Mouse (Mus musculus): ENCODE measurements around the gene Plxnc1. TPM values are rescaled to one million over a fixed set of nuclear protein-coding genes. Genes with fewer than 3 reads are reported as not detected.

Plxnc1 gene
- total and polyA plus RNA-seq, 2 experiments from 2014 or later: 12.9 to 78.5 TPM

- H3K4me2 ChIP-seq (ENCODE audit: low read depth, low read length, poor library complexity, severe bottlenecking): no peak overlapping the region
- no peaks in the 10 kb centered on the region for H3K9me3 ChIP-seq (ENCODE audit: low read length)
- no peak overlapping the region for H3K4me3 ChIP-seq (ENCODE audit: low read depth, low read length)
- ATAC-seq (ENCODE audit: low FRiP score) (no peak), DNase-seq (ENCODE audit: low spot score) (no peak)
- TF ChIP-seq CTCF (IDR thresholded peaks at IDR 0.05): no peak
- no peaks in the 10 kb centered on the region for H3K4me1 ChIP-seq (ENCODE audit: insufficient read depth, low read length)
- whole genome bisulfite sequencing: 95% methylated on average over 6 of the region's 6 CpGs
- peaks cover 22% of the 10 kb centered on the region for H3K36me3 ChIP-seq (ENCODE audit: insufficient read depth, low read length)
- H3K9ac ChIP-seq (replicated peaks; ENCODE audit: low read length, poor library complexity, severe bottlenecking): no peak overlapping the region
- H3K27ac ChIP-seq (ENCODE audit: low read depth, low read length): no peak overlapping the region
- no peaks in the 10 kb centered on the region for H3K27me3 ChIP-seq (ENCODE audit: insufficient read depth, low read length)
Measured at GRCm38 (mm10) chr10:94848344-94848743, 96.3 kb downstream of the Plxnc1 start.

- no peak for ATAC-seq (ENCODE audit: low FRiP score)
- TF ChIP-seq CTCF (IDR thresholded peaks at IDR 0.05): no peak
- no peak overlapping the region for H3K9ac ChIP-seq (replicated peaks; ENCODE audit: low read length, poor library complexity, severe bottlenecking)
- no peak overlapping the region for H3K4me2 ChIP-seq (ENCODE audit: low read depth, low read length, poor library complexity, severe bottlenecking)
- no peaks in the 10 kb centered on the region for H3K9me3 ChIP-seq (ENCODE audit: low read length)
- H3K27ac ChIP-seq (ENCODE audit: low read depth, low read length): no peak overlapping the region
- 90% methylated on average over 8 of the region's 8 CpGs for WGBS
- no peaks in the 10 kb centered on the region for H3K4me1 ChIP-seq (ENCODE audit: insufficient read depth, low read length)
- no peaks in the 10 kb centered on the region for H3K27me3 ChIP-seq (ENCODE audit: insufficient read depth, low read length)
- no peak for DNase-seq (ENCODE audit: low spot score)
- H3K4me3 ChIP-seq (ENCODE audit: low read depth, low read length): no peak overlapping the region
- H3K36me3 ChIP-seq (ENCODE audit: insufficient read depth, low read length): peaks cover 33% of the 10 kb centered on the region
Measured at GRCm38 (mm10) chr10:94846501-94847105, 98.0 kb downstream of the Plxnc1 start.

- Histone ChIP-seq H3K4me2 (ENCODE audit: low read depth, low read length, poor library complexity, severe bottlenecking) (no peak overlapping the region), H3K27me3 (ENCODE audit: insufficient read depth, low read length) (no peaks in the 10 kb centered on the region), H3K4me3 (ENCODE audit: low read depth, low read length) (no peak overlapping the region), H3K9me3 (ENCODE audit: low read length) (no peaks in the 10 kb centered on the region), H3K9ac (replicated peaks; ENCODE audit: low read length, poor library complexity, severe bottlenecking) (no peak overlapping the region), H3K27ac (ENCODE audit: low read depth, low read length) (no peak overlapping the region), H3K36me3 (ENCODE audit: insufficient read depth, low read length) (peaks cover 41% of the 10 kb centered on the region), H3K4me1 (ENCODE audit: insufficient read depth, low read length) (no peaks in the 10 kb centered on the region)
- no peak for TF ChIP-seq CTCF (IDR thresholded peaks at IDR 0.05)
- ATAC-seq (ENCODE audit: low FRiP score) (no peak), DNase-seq (ENCODE audit: low spot score) (no peak)
- 88% methylated on average over 6 of the region's 6 CpGs for WGBS
Measured at GRCm38 (mm10) chr10:94844692-94845091, 99.9 kb downstream of the Plxnc1 start.

GRCm38 (mm10) chr10:94835874-94836273 lies 108.8 kb downstream of the Plxnc1 start:
- ATAC-seq (ENCODE audit: low FRiP score): no peak
- Histone ChIP-seq H3K9me3 (ENCODE audit: low read length) (no peaks in the 10 kb centered on the region), H3K27ac (ENCODE audit: low read depth, low read length) (no peak overlapping the region), H3K4me3 (ENCODE audit: low read depth, low read length) (no peak overlapping the region), H3K4me1 (ENCODE audit: insufficient read depth, low read length) (no peaks in the 10 kb centered on the region), H3K27me3 (ENCODE audit: insufficient read depth, low read length) (no peaks in the 10 kb centered on the region), H3K36me3 (ENCODE audit: insufficient read depth, low read length) (peaks cover 21% of the 10 kb centered on the region), H3K4me2 (ENCODE audit: low read depth, low read length, poor library complexity, severe bottlenecking) (no peak overlapping the region), H3K9ac (replicated peaks; ENCODE audit: low read length, poor library complexity, severe bottlenecking) (no peak overlapping the region)
- DNase-seq (ENCODE audit: low spot score): no peak
- no peak for TF ChIP-seq CTCF (IDR thresholded peaks at IDR 0.05)
- WGBS: 73% methylated on average over 9 of the region's 9 CpGs

GRCm38 (mm10) chr10:94829407-94829806 lies 115.2 kb downstream of the Plxnc1 start:
- peak overlapping the region; percentile 58 for H3K27ac ChIP-seq (ENCODE audit: low read depth, low read length)
- no peaks in the 10 kb centered on the region for H3K27me3 ChIP-seq (ENCODE audit: insufficient read depth, low read length)
- H3K4me1 ChIP-seq (ENCODE audit: insufficient read depth, low read length): no peaks in the 10 kb centered on the region
- H3K4me3 ChIP-seq (ENCODE audit: low read depth, low read length): no peak overlapping the region
- H3K4me2 ChIP-seq (ENCODE audit: low read depth, low read length, poor library complexity, severe bottlenecking): no peak overlapping the region; the same call in 1 of the 2 replicates
- no peaks in the 10 kb centered on the region for H3K9me3 ChIP-seq (ENCODE audit: low read length)
- peak; percentile 87 for ATAC-seq (ENCODE audit: low FRiP score)
- WGBS: 63% methylated on average over 6 of the region's 6 CpGs
- peaks cover 12% of the 10 kb centered on the region for H3K36me3 ChIP-seq (ENCODE audit: insufficient read depth, low read length)
- TF ChIP-seq CTCF (IDR thresholded peaks at IDR 0.05): no peak
- DNase-seq (ENCODE audit: low spot score): peak; percentile 93
- no peak overlapping the region for H3K9ac ChIP-seq (replicated peaks; ENCODE audit: low read length, poor library complexity, severe bottlenecking)

- no peaks in the 10 kb centered on the region for H3K4me1 ChIP-seq (ENCODE audit: insufficient read depth, low read length)
- peaks cover 12% of the 10 kb centered on the region for H3K36me3 ChIP-seq (ENCODE audit: insufficient read depth, low read length)
- H3K9ac ChIP-seq (replicated peaks; ENCODE audit: low read length, poor library complexity, severe bottlenecking): no peak overlapping the region
- H3K27me3 ChIP-seq (ENCODE audit: insufficient read depth, low read length): no peaks in the 10 kb centered on the region
- DNase-seq (ENCODE audit: low spot score) (no peak), ATAC-seq (ENCODE audit: low FRiP score) (no peak)
- 89% methylated on average over 7 of the region's 7 CpGs for WGBS
- H3K27ac ChIP-seq (ENCODE audit: low read depth, low read length): no peak overlapping the region
- H3K4me3 ChIP-seq (ENCODE audit: low read depth, low read length): no peak overlapping the region
- TF ChIP-seq CTCF (IDR thresholded peaks at IDR 0.05): no peak
- no peaks in the 10 kb centered on the region for H3K9me3 ChIP-seq (ENCODE audit: low read length)
- H3K4me2 ChIP-seq (ENCODE audit: low read depth, low read length, poor library complexity, severe bottlenecking): no peak overlapping the region; the same call in 1 of the 2 replicates
Measured at GRCm38 (mm10) chr10:94828734-94829230, 115.9 kb downstream of the Plxnc1 start.

All from midbrain, postnatal 0 days (tissue).